Mouse (Mus musculus) cerebellum, postnatal 25 days (tissue): ENCODE measurements around the gene Tlr7.

Experiments
- DNase-seq, 2 experiments: peaks; one replicate each; pipeline ENCODE4 v3.0.0; 2021; ENCODE audit warnings: mixed read lengths in 2 of 2

Gene Tlr7

DNA sequence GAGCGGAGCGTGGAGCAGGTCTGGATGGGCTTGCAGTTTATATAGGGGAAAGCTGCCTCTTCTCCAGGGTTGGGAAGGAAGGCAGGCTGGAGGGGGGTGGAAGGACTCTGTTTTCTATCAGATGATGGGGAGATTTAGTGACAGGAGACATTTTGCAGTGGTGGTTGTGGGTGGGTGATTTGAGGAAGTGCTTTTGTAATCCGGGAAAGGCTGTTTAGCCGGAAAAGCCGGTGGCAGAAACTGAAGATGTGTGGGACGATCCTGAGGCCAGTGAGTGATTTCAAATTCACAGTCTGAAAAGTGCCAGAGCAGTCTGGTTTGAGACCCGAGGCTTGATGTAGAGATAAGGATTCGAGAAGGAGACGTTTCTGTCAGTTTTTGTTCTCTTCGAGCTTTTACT is 53.8 kb downstream of the Tlr7 start:
- no peak for DNase-seq

- DNase-seq = no peak
Measured at GRCm38 (mm10) chrX:167264086-167264485, 66.3 kb downstream of the Tlr7 start, which contains the start of gene Tlr8. Tlr8 (minus strand) TSS chrX:167264329.

DNA sequence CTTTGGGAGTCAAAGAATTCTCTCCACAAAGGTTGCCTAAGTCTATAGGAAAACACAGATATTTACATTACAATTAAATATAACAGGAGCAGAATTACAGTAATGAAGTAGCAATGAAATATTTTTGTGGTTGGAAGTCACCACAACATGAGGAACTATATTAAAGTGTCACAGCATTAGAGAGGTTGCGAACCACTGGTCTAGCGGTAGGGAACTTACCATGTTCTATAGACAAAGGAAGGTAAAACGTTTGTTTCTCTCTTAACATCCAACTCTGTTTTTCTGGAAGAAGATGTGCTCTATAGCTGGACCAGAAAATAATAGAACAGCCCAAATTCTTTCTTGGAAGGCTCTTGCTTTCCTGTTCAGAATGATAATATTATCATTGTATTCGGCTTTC is 66.8 kb downstream of the Tlr7 start:
- no peak for DNase-seq
